Mouse (Mus musculus): ENCODE data around the gene Uhrf1. TPM values are rescaled to one million over a fixed set of nuclear protein-coding genes. Genes with fewer than 3 reads are reported as not detected.

Uhrf1 gene
- total and polyA plus RNA-seq, 3 experiments: 115 to 201 (median 133) TPM

- TF ChIP-seq HCFC1 (IDR thresholded peaks at IDR 0.05; ENCODE audit: low read depth, low read length): no peak; the same call in 1 of the 2 replicates
- TF ChIP-seq CTCF (IDR thresholded peaks at IDR 0.05 in 2 of 3, conservative IDR thresholded peaks at IDR 0.05 in 1 of 3; ENCODE audit: control insufficient read depth in 1 of 3, insufficient read depth in 1 of 3, low read depth in 2 of 3, low read length in 3 of 3, poor library complexity in 1 of 3, severe bottlenecking in 1 of 3): no peak
- TF ChIP-seq POLR2AphosphoS2 (IDR thresholded peaks at IDR 0.05; ENCODE audit: low read length): no peak
- TF ChIP-seq SMC3 (IDR thresholded peaks at IDR 0.05; ENCODE audit: low read depth, low read length): no peak
- TF ChIP-seq POLR2AphosphoS5 (IDR thresholded peaks at IDR 0.05; ENCODE audit: borderline replicate concordance, low read depth, low read length): no peak
- TF ChIP-seq GATA1 (IDR thresholded peaks at IDR 0.05; ENCODE audit: low read depth, low read length): peak; percentile 45; the same call in 1 of the 2 replicates
- no peak; a peak in 1 of 4 replicates for TF ChIP-seq POLR2A (IDR thresholded peaks at IDR 0.05; ENCODE audit: control insufficient read depth in 1 of 2, insufficient read depth in 1 of 2, low read depth in 1 of 2, low read length in 2 of 2, poor library complexity in 1 of 2)
- TF ChIP-seq SIN3A (IDR thresholded peaks at IDR 0.05; ENCODE audit: low read length): peak; percentile 76
- TF ChIP-seq USF2 (IDR thresholded peaks at IDR 0.05; ENCODE audit: borderline replicate concordance in 1 of 2, insufficient read depth in 1 of 2, low read depth in 1 of 2, low read length in 2 of 2): no peak
- TF ChIP-seq UBTF (IDR thresholded peaks at IDR 0.05; ENCODE audit: borderline replicate concordance, insufficient read depth, low read depth, low read length): no peak
- peak; percentile 53 to 65; a peak in 2 of 4 replicates for TF ChIP-seq EP300 (IDR thresholded peaks at IDR 0.05; ENCODE audit: low read depth in 1 of 2, low read length in 2 of 2)
- peak; percentile 38; the same call in 1 of the 2 replicates for TF ChIP-seq TAL1 (IDR thresholded peaks at IDR 0.05; ENCODE audit: low read length)
- TF ChIP-seq RCOR1 (IDR thresholded peaks at IDR 0.05; ENCODE audit: low read depth, low read length): peak; percentile 98
- no peak for TF ChIP-seq ELF1 (IDR thresholded peaks at IDR 0.05; ENCODE audit: low read depth, low read length)
- no peak; the same call in 1 of the 2 replicates for TF ChIP-seq TCF12 (IDR thresholded peaks at IDR 0.05; ENCODE audit: low read depth, low read length)
- TF ChIP-seq MAFK (IDR thresholded peaks at IDR 0.05; ENCODE audit: borderline replicate concordance, low read depth, low read length): peak; percentile 58; the same call in 1 of the 2 replicates
- no peak for TF ChIP-seq E2F4 (IDR thresholded peaks at IDR 0.05; ENCODE audit: borderline replicate concordance, low read depth, low read length)
Measured at GRCm38 (mm10) chr17:56289371-56290331, 13.5 kb upstream of the Uhrf1 start (continued).

- H3K9ac ChIP-seq (ENCODE audit: control insufficient read depth, low read depth, low read length, poor library complexity, severe bottlenecking): peak overlapping the region; percentile 65
- H3K4me1 ChIP-seq (ENCODE audit: control insufficient read depth in 1 of 2, insufficient read depth in 2 of 2, low read length in 2 of 2): peaks cover 6 to 36% of the 10 kb centered on the region in 2 experiments; a peak in 3 of 4 replicates
- peaks cover 0 to 21% of the 10 kb centered on the region in 2 experiments; a peak in 2 of 4 replicates for H3K36me3 ChIP-seq (ENCODE audit: control insufficient read depth in 1 of 2, insufficient read depth in 2 of 2, low read length in 2 of 2)
- H3K27ac ChIP-seq (ENCODE audit: control insufficient read depth, low read depth, low read length): peak overlapping the region; percentile 82
- H3K79me2 ChIP-seq (ENCODE audit: control insufficient read depth, insufficient read depth, low read length, poor library complexity): no peaks in the 10 kb centered on the region; the same call in 1 of the 2 replicates
- H3K9me3 ChIP-seq (replicated peaks; ENCODE audit: insufficient read depth, low read length): no peaks in the 10 kb centered on the region
- H3K4me3 ChIP-seq (ENCODE audit: control insufficient read depth in 1 of 2, insufficient read depth in 1 of 2, low read depth in 2 of 2, low read length in 2 of 2): peak overlapping the region; percentile 60 to 93
- peak; percentile 96 for DNase-seq (ENCODE audit: low read depth, low spot score)
- no peaks in the 10 kb centered on the region for H3K27me3 ChIP-seq (ENCODE audit: control insufficient read depth in 1 of 2, insufficient read depth in 2 of 2, low read length in 2 of 2)
- TF ChIP-seq NRF1 (IDR thresholded peaks at IDR 0.05; ENCODE audit: insufficient read depth, low read depth, low read length, poor library complexity, severe bottlenecking): 0 out of 2 replicates have a peak, but pooled peaks have one; percentile 15
- TF ChIP-seq RAD21 (IDR thresholded peaks at IDR 0.05; ENCODE audit: low read depth, low read length): no peak
- 0 out of 2 replicates have a peak, but pooled peaks have one; percentile 16 for TF ChIP-seq USF1 (IDR thresholded peaks at IDR 0.05; ENCODE audit: low read depth, low read length)
- no peak for TF ChIP-seq MEF2A (IDR thresholded peaks at IDR 0.05; ENCODE audit: extremely low read depth, insufficient replicate concordance, low read depth, low read length, poor library complexity, severe bottlenecking)
- TF ChIP-seq BHLHE40 (IDR thresholded peaks at IDR 0.05; ENCODE audit: borderline replicate concordance, low read depth, low read length): 0 out of 2 replicates have a peak, but pooled peaks have one; percentile 18
- TF ChIP-seq GATA1 (IDR thresholded peaks at IDR 0.05; ENCODE audit: low read depth, low read length): no peak
- TF ChIP-seq SMC3 (IDR thresholded peaks at IDR 0.05; ENCODE audit: low read depth, low read length): no peak
- peak; percentile 61; the same call in 1 of the 2 replicates for TF ChIP-seq MAZ (IDR thresholded peaks at IDR 0.05; ENCODE audit: low read depth, low read length)
- peak; percentile 59 for TF ChIP-seq TBP (IDR thresholded peaks at IDR 0.05; ENCODE audit: low read depth, low read length)
- no peak for TF ChIP-seq MAFK (IDR thresholded peaks at IDR 0.05; ENCODE audit: borderline replicate concordance, low read depth, low read length)
- 0 out of 2 replicates have a peak, but pooled peaks have one; percentile 15 for TF ChIP-seq RCOR1 (IDR thresholded peaks at IDR 0.05; ENCODE audit: low read depth, low read length)
- TF ChIP-seq KAT2A (conservative IDR thresholded peaks at IDR 0.05; ENCODE audit: low read depth, low read length): 0 out of 2 replicates have a peak, but pooled peaks have one; percentile 23
- no peak for TF ChIP-seq EP300 (IDR thresholded peaks at IDR 0.05; ENCODE audit: low read depth in 1 of 2, low read length in 2 of 2)
- TF ChIP-seq TCF12 (IDR thresholded peaks at IDR 0.05; ENCODE audit: low read depth, low read length): peak; percentile 58
- no peak for TF ChIP-seq POLR2AphosphoS5 (IDR thresholded peaks at IDR 0.05; ENCODE audit: borderline replicate concordance, low read depth, low read length)
- TF ChIP-seq MAX (IDR thresholded peaks at IDR 0.05; ENCODE audit: low read length): peak; percentile 50; the same call in 1 of the 2 replicates
- peak; percentile 57; the same call in 1 of the 2 replicates for TF ChIP-seq MXI1 (IDR thresholded peaks at IDR 0.05; ENCODE audit: low read depth, low read length)
Measured at GRCm38 (mm10) chr17:56290388-56291170, 12.5 kb upstream of the Uhrf1 start.
